Mouse (Mus musculus): ENCODE data around the gene Pes1. TPM values are rescaled to one million over a fixed set of nuclear protein-coding genes. Genes with fewer than 3 reads are reported as not detected.
"Not testable (repeated sequence)": the region's sequence is repeated elsewhere in the genome, so short reads cannot be mapped to it uniquely, and the experiment has no call there.

Gene Pes1
- polyA plus RNA-seq, 2 experiments = 34.2 to 35.4 TPM

DNA sequence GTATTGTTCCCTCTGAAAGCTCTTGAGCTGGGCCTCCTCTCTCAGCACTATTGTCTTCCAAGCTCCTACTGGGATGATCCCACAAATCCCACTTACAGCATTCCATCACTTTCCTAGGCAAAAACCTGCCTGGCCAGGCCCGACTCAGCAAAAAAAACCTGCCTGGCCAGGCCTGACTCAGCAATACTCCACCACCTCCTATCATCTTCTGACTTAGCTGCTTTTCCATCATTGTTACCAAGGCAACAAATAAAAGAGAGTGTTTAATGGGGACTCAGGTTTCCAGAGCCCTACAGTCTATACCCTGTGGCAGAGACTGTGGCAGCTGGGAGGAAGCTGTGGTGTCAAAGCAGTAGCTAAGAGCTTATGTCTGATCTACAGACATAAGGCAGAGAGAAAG, 48.8 kb downstream of the Pes1 start:
- no peak for TF ChIP-seq EP300 (IDR thresholded peaks at IDR 0.05; ENCODE audit: low read depth)
- TF ChIP-seq CTCF (IDR thresholded peaks at IDR 0.05; ENCODE audit: low read depth) = no peak
- Histone ChIP-seq H3K27ac (no peak overlapping the region), H3K9me3 (ENCODE audit: control insufficient read depth, low read length) (no peaks in the 10 kb centered on the region), H3K4me3 (ENCODE audit: insufficient read depth in 1 of 2, low read depth in 2 of 2, low read length in 2 of 2) (no peak overlapping the region), H3K4me1 (replicated peaks; ENCODE audit: control insufficient read depth in 2 of 2, insufficient read depth in 2 of 2, low read length in 1 of 2) (no peaks in the 10 kb centered on the region), H3K9ac (replicated peaks) (no peak overlapping the region), H3K4me2 (ENCODE audit: low read depth) (no peak overlapping the region), H3K36me3 (replicated peaks; ENCODE audit: control insufficient read depth, insufficient read depth, low read depth) (no peaks in the 10 kb centered on the region), H3K27me3 (ENCODE audit: control insufficient read depth, insufficient read depth, low read length) (no peaks in the 10 kb centered on the region)
- DNase-seq (ENCODE audit: low read depth in 3 of 3, low spot score in 3 of 3) (no peak), ATAC-seq (ENCODE audit: insufficient read depth) (no peak)
- WGBS (ENCODE audit: insufficient replicate concordance) = 23% methylated on average over 1 of the region's 1 CpGs

DNA sequence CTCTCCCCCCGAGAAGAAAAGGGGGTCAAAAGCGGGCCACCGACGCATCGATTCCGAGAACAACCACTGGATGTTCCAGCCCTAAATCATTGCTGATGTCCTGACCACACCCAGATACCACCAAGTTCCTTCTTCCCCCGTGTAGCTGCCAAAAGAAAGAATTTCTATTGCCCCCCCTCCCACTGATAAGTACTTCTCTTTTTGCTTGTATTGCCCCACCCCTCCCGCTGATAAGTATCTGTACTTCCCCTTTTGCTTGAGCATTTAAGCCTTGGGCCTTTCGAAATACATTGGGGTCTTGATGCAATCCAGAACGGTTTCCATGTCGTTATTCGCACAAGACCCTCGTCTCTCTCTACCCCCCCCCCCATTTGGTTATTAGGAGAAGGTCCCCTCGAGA, 52.0 kb downstream of the Pes1 start:
- not testable (repeated sequence) for H3K9ac ChIP-seq (replicated peaks); H3K27me3 ChIP-seq (ENCODE audit: control insufficient read depth, insufficient read depth, low read length); H3K36me3 ChIP-seq (replicated peaks; ENCODE audit: control insufficient read depth, insufficient read depth, low read depth); H3K4me3 ChIP-seq (ENCODE audit: insufficient read depth in 1 of 2, low read depth in 2 of 2, low read length in 2 of 2); H3K4me1 ChIP-seq (replicated peaks; ENCODE audit: control insufficient read depth in 2 of 2, insufficient read depth in 2 of 2, low read length in 1 of 2); H3K4me2 ChIP-seq (ENCODE audit: low read depth); DNase-seq (ENCODE audit: low read depth in 3 of 3, low spot score in 3 of 3); H3K9me3 ChIP-seq (ENCODE audit: control insufficient read depth, low read length); ATAC-seq (ENCODE audit: insufficient read depth); H3K27ac ChIP-seq
- WGBS (ENCODE audit: insufficient replicate concordance) = 58% methylated on average over 14 of the region's 14 CpGs

DNA sequence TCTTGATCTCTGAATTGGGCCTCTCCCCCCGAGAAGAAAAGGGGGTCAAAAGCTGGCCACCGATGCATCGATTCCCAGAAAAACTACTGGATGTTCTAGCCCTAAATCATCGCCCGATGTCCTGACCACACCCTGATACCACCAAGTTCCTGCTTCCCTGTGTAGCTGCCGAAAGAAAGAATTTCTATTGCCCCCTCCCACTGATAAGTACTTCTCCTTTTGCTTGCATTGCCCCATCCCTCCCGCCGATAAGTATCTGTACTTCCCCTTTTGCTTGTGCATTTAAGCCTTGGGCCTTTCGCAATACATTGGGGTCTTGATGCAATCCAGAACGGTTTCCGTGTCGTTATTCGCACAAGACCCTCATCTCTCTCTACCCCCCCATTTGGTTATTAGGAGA, 58.3 kb downstream of the Pes1 start:
- 59% methylated on average over 13 of the region's 13 CpGs for WGBS (ENCODE audit: insufficient replicate concordance)
- H3K9ac ChIP-seq (replicated peaks); H3K27ac ChIP-seq; DNase-seq (ENCODE audit: low read depth in 3 of 3, low spot score in 3 of 3); H3K4me1 ChIP-seq (replicated peaks; ENCODE audit: control insufficient read depth in 2 of 2, insufficient read depth in 2 of 2, low read length in 1 of 2); ATAC-seq (ENCODE audit: insufficient read depth); H3K4me2 ChIP-seq (ENCODE audit: low read depth); H3K36me3 ChIP-seq (replicated peaks; ENCODE audit: control insufficient read depth, insufficient read depth, low read depth); H3K9me3 ChIP-seq (ENCODE audit: control insufficient read depth, low read length); H3K4me3 ChIP-seq (ENCODE audit: insufficient read depth in 1 of 2, low read depth in 2 of 2, low read length in 2 of 2); H3K27me3 ChIP-seq (ENCODE audit: control insufficient read depth, insufficient read depth, low read length): not testable (repeated sequence)

DNA sequence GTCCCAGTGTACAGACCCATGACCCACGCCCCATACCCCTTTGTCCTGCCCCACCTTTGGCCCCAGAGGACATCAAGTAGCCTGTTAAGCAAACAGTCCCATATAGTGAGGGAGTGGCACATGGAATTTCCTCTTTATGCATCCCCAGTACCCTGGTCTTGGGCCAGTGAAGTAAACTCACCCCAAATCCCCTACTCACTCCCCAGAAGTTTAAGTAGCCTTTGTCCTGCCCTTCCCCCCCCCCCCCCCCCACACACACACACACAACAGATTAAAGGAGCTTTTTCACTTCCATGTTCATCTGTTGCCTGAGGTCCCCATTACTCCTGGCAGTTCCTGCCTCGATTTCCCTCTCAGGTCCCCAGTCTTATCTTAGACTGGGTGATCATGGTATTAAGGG, 59.5 kb downstream of the Pes1 start:
- ATAC-seq (ENCODE audit: insufficient read depth) (no peak), DNase-seq (ENCODE audit: low read depth in 3 of 3, low spot score in 3 of 3) (no peak)
- Histone ChIP-seq H3K27me3 (ENCODE audit: control insufficient read depth, insufficient read depth, low read length) (no peaks in the 10 kb centered on the region), H3K9me3 (ENCODE audit: control insufficient read depth, low read length) (no peaks in the 10 kb centered on the region), H3K27ac (no peak overlapping the region), H3K4me2 (ENCODE audit: low read depth) (no peak overlapping the region), H3K36me3 (replicated peaks; ENCODE audit: control insufficient read depth, insufficient read depth, low read depth) (no peaks in the 10 kb centered on the region), H3K9ac (replicated peaks) (no peak overlapping the region), H3K4me3 (ENCODE audit: insufficient read depth in 1 of 2, low read depth in 2 of 2, low read length in 2 of 2) (no peak overlapping the region), H3K4me1 (replicated peaks; ENCODE audit: control insufficient read depth in 2 of 2, insufficient read depth in 2 of 2, low read length in 1 of 2) (0 out of 4 replicates have a peak, but pooled peaks cover 0 to 2% of the 10 kb centered on the region in 2 experiments)
- WGBS (ENCODE audit: insufficient replicate concordance) = 35% methylated on average over 2 of the region's 2 CpGs
- TF ChIP-seq EP300 (IDR thresholded peaks at IDR 0.05; ENCODE audit: low read depth) (no peak), CTCF (IDR thresholded peaks at IDR 0.05; ENCODE audit: low read depth) (no peak)

DNA sequence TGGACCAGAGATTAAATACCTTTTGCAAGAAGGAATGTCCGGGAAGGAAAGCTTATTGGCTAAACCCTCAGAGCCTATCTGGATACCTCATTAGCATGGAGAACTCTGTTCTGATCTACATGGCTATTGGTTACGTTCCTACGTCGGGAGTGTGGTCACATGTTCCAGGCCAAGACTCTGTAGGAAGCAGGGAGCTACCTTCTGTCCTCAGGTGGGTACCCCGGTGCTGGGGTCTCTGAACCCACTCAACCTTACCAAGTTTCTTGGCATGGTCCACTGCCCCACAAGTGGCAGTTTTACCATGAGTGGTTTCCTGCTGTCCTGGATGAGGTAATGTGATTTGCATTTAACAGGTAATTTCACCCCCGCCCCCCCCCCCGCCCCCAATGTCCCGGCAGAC, 63.3 kb downstream of the Pes1 start:
- DNase-seq (ENCODE audit: low read depth in 3 of 3, low spot score in 3 of 3) = no peak
- no peaks in the 10 kb centered on the region for H3K9me3 ChIP-seq (ENCODE audit: control insufficient read depth, low read length)
- H3K4me2 ChIP-seq (ENCODE audit: low read depth) = no peak overlapping the region
- WGBS (ENCODE audit: insufficient replicate concordance) = 63% methylated on average over 8 of the region's 8 CpGs
- H3K4me3 ChIP-seq (ENCODE audit: insufficient read depth in 1 of 2, low read depth in 2 of 2, low read length in 2 of 2) = no peak overlapping the region
- TF ChIP-seq CTCF (IDR thresholded peaks at IDR 0.05; ENCODE audit: low read depth) = no peak
- TF ChIP-seq EP300 (IDR thresholded peaks at IDR 0.05; ENCODE audit: low read depth) = no peak
- H3K4me1 ChIP-seq (replicated peaks; ENCODE audit: control insufficient read depth in 2 of 2, insufficient read depth in 2 of 2, low read length in 1 of 2) = peaks cover 0 to 2% of the 10 kb centered on the region in 2 experiments; a peak in 1 of 4 replicates
- ATAC-seq (ENCODE audit: insufficient read depth) = no peak
- no peak overlapping the region for H3K27ac ChIP-seq
- H3K36me3 ChIP-seq (replicated peaks; ENCODE audit: control insufficient read depth, insufficient read depth, low read depth) = no peaks in the 10 kb centered on the region
- H3K27me3 ChIP-seq (ENCODE audit: control insufficient read depth, insufficient read depth, low read length) = no peaks in the 10 kb centered on the region
- no peak overlapping the region for H3K9ac ChIP-seq (replicated peaks)

All from liver, embryonic 14.5 days (tissue).